In genomic region chr1:162813836-162814156, GRCm38 (mm10) we compare ENCODE assay signal across 9 mouse cellular contexts. TPM values are rescaled to one million over a fixed set of nuclear protein-coding genes. Genes with fewer than 3 reads are reported as not detected.
DNase-seq lines count a peak whose midpoint lies in the region; ATAC-seq and TF ChIP-seq lines count a peak whose summit lies in the region.
"Had no signal": no experiment of that assay in that cellular context is flagged by ENCODE, and none has a peak within 500 bp of the region (broad histone marks: within the 10 kb centered on the region; RNA-seq: fewer than 3 reads in every experiment).

TSS of gene Fmo4 (minus strand) at chr1:162813972.

- no peaks in the 10 kb centered on the region for H3K36me3 ChIP-seq in intestine, postnatal 0 days (ENCODE audit: control insufficient read depth, insufficient read depth)
- H3K36me3 ChIP-seq in liver, embryonic 16.5 days (ENCODE audit: control insufficient read depth, insufficient read depth): no peaks in the 10 kb centered on the region

- peak within 1 kb of the TSS; percentile 52 for H3K4me2 ChIP-seq in intestine, postnatal 0 days (replicated peaks; ENCODE audit: low read depth)
- peak within 1 kb of the TSS; percentile 22 for H3K4me2 ChIP-seq in liver, embryonic 16.5 days (ENCODE audit: low read depth, low read length)

- WGBS in intestine, postnatal 0 days: 22% methylated on average over 8 of the region's 8 CpGs
- 30% methylated on average over 8 of the region's 8 CpGs for WGBS in liver, embryonic 16.5 days (ENCODE audit: insufficient replicate concordance)

- DNase-seq in layer of hippocampus, adult 2 months (ENCODE audit: low spot score in 2 of 2): peak; percentile 3 to 13
- no peak for DNase-seq in layer of hippocampus, postnatal 36 days
- peak; percentile 39 for DNase-seq in R1 (ENCODE audit: low read depth, low spot score)
- peak; percentile 17 for DNase-seq in fibroblast of lung, adult 2 months (ENCODE audit: low read depth)
- peak; percentile 10 for DNase-seq in right cerebral cortex, postnatal 4 days
- no peak for DNase-seq in natural killer cell, adult 2 months (ENCODE audit: low spot score in 2 of 2)

- no peak within 1 kb of the TSS for H3K27ac ChIP-seq in layer of hippocampus, adult 2 months
- H3K27ac ChIP-seq in intestine, postnatal 0 days (ENCODE audit: low read depth, low read length): peak within 1 kb of the TSS; percentile 88
- 0 out of 2 replicates have a peak within 1 kb of the TSS, but pooled peaks have one; percentile 4 for H3K27ac ChIP-seq in liver, embryonic 16.5 days (ENCODE audit: low read length)

- no peaks in the 10 kb centered on the region for H3K9me3 ChIP-seq in intestine, postnatal 0 days (ENCODE audit: control insufficient read depth)
- no peaks in the 10 kb centered on the region for H3K9me3 ChIP-seq in liver, embryonic 16.5 days (replicated peaks; ENCODE audit: control insufficient read depth, low read length)

- no peak within 1 kb of the TSS for H3K4me3 ChIP-seq in layer of hippocampus, adult 2 months
- H3K4me3 ChIP-seq in intestine, postnatal 0 days (ENCODE audit: low read depth, low read length): peak within 1 kb of the TSS; percentile 20; the same call in 1 of the 2 replicates
- H3K4me3 ChIP-seq in liver, embryonic 16.5 days (ENCODE audit: low read depth, low read length): peak within 1 kb of the TSS; percentile 15

- peak; percentile 58 for ATAC-seq in intestine, postnatal 0 days
- ATAC-seq in liver, embryonic 16.5 days (ENCODE audit: low read depth): no peak

- H3K27me3 ChIP-seq in intestine, postnatal 0 days (replicated peaks; ENCODE audit: control insufficient read depth, insufficient read depth, low read length): no peaks in the 10 kb centered on the region
- no peaks in the 10 kb centered on the region for H3K27me3 ChIP-seq in liver, embryonic 16.5 days (ENCODE audit: control insufficient read depth, insufficient read depth, low read depth, low read length)

- H3K9ac ChIP-seq in intestine, postnatal 0 days (ENCODE audit: low read depth, low read length): no peak within 1 kb of the TSS
- H3K9ac ChIP-seq in liver, embryonic 16.5 days (ENCODE audit: low read depth, low read length): no peak within 1 kb of the TSS

- peak; percentile 77 for TF ChIP-seq CTCF in layer of hippocampus, adult 2 months (conservative IDR thresholded peaks at IDR 0.05)
- peak; percentile 71 for TF ChIP-seq CTCF in intestine, postnatal 0 days (IDR thresholded peaks at IDR 0.05; ENCODE audit: low read depth)

- peaks cover 19% of the 10 kb centered on the region; the same call in 1 of the 2 replicates for H3K4me1 ChIP-seq in intestine, postnatal 0 days (replicated peaks; ENCODE audit: control insufficient read depth, insufficient read depth, low read length)
- H3K4me1 ChIP-seq in liver, embryonic 16.5 days (ENCODE audit: control insufficient read depth, low read depth, low read length): no peaks in the 10 kb centered on the region

RNA-seq across cellular contexts. Expression of gene Fmo4, which starts in this region (rescaled TPM):
- total RNA-seq in layer of hippocampus, adult 2 months (2021): not detected
- total RNA-seq in layer of hippocampus, postnatal 36 days (2021): not detected
- 12.2 and 13.7 TPM in 2 replicates for polyA plus RNA-seq in intestine, postnatal 0 days (2015; fragmentation: Nextera tagmentation; extraction: Ambion mirVana)
- polyA plus RNA-seq in liver, embryonic 16.5 days (2015; fragmentation: Nextera tagmentation; extraction: Ambion mirVana): 4.0 and 4.6 TPM in 2 replicates
- total RNA-seq: hematopoietic stem cell, adult 5-6 weeks had no signal

Comparison
In these comparisons a context has a peak if more than half of its experiments do, and no peak if none do; other contexts are left out.
1. Peak in DNase-seq in layer of hippocampus, adult 2 months; RNA of the gene not detected or under 1 TPM.
2. DNase-seq: peak in R1 (single experiment), fibroblast of lung, adult 2 months (single experiment) and right cerebral cortex, postnatal 4 days (single experiment); none in layer of hippocampus, postnatal 36 days (0 of 2) and natural killer cell, adult 2 months (0 of 2).